Mouse (Mus musculus) c-Kit-positive CD71-positive TER-119-positive erythroid progenitor cells, embryonic 14.5 days (primary cell): ENCODE data around the gene Emp1.

ENCODE experiments used
- DNase-seq: peaks from one replicate; pipeline ENCODE4 v3.0.0-alpha.2; 2013; ENCODE audit warnings: low spot score

Gene Emp1

GRCm38 (mm10) chr6:135364041-135364745, 1.8 kb downstream of the Emp1 start:
- DNase-seq, result no peak

GRCm38 (mm10) chr6:135364891-135365301, 2.6 kb downstream of the Emp1 start:
- no peak for DNase-seq

- no peak for DNase-seq
Measured at GRCm38 (mm10) chr6:135365614-135366013, 3.3 kb downstream of the Emp1 start.

- no peak for DNase-seq
Measured at GRCm38 (mm10) chr6:135368230-135368629, 5.9 kb downstream of the Emp1 start.

- DNase-seq, result no peak
Measured at GRCm38 (mm10) chr6:135369551-135369968, 7.2 kb downstream of the Emp1 start.

GRCm38 (mm10) chr6:135370954-135371353, 8.6 kb downstream of the Emp1 start:
- DNase-seq, result no peak

GRCm38 (mm10) chr6:135373357-135373756, 11.0 kb downstream of the Emp1 start:
- DNase-seq, result no peak

- no peak for DNase-seq
Measured at GRCm38 (mm10) chr6:135375818-135376217, 13.5 kb downstream of the Emp1 start.

- DNase-seq, result no peak
Measured at GRCm38 (mm10) chr6:135376248-135376647, 13.9 kb downstream of the Emp1 start.

- DNase-seq, result peak; percentile 44
Measured at GRCm38 (mm10) chr6:135377583-135378319, 15.4 kb downstream of the Emp1 start.

- DNase-seq, result no peak
Measured at GRCm38 (mm10) chr6:135383919-135384318, 21.6 kb downstream of the Emp1 start.

GRCm38 (mm10) chr6:135385738-135386459, 23.6 kb downstream of the Emp1 start:
- no peak for DNase-seq

GRCm38 (mm10) chr6:135387653-135388052, 25.3 kb downstream of the Emp1 start:
- no peak for DNase-seq

GRCm38 (mm10) chr6:135388711-135389110, 26.4 kb downstream of the Emp1 start:
- DNase-seq, result no peak

GRCm38 (mm10) chr6:135390398-135390797, 28.1 kb downstream of the Emp1 start:
- DNase-seq, result no peak

GRCm38 (mm10) chr6:135395375-135395774, 33.0 kb downstream of the Emp1 start:
- DNase-seq, result no peak

GRCm38 (mm10) chr6:135397089-135397488, 34.7 kb downstream of the Emp1 start:
- no peak for DNase-seq

GRCm38 (mm10) chr6:135397788-135398187, 35.4 kb downstream of the Emp1 start:
- no peak for DNase-seq

GRCm38 (mm10) chr6:135398801-135399200, 36.5 kb downstream of the Emp1 start:
- DNase-seq, result no peak

GRCm38 (mm10) chr6:135400306-135400705, 38.0 kb downstream of the Emp1 start:
- DNase-seq, result peak; percentile 58

GRCm38 (mm10) chr6:135405093-135405492, 42.7 kb downstream of the Emp1 start:
- peak; percentile 21 for DNase-seq

- no peak for DNase-seq
Measured at GRCm38 (mm10) chr6:135407323-135407722, 45.0 kb downstream of the Emp1 start.
